26 mouse cellular contexts compared by ENCODE assay signal in the genomic region with DNA sequence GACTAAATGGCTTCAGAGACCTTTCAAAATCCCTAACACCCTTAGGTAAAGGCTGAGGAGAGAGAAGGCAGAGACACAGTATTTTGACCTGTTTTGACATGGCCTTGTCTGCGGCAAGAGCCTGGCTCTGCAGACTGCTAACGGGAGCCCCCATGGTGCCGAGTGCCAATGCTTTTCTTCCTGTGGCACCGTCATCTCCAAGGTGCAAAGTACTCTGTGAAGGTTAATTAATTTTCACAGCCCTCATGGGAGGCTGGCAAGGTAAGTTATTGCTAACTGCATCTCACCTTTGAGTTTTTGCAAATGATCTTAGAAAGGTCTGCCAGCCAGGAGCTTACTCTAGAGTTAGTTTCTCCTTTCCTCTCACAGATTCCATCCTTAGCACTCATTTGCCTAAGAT.
"Had no signal": no experiment of that assay in that cellular context is flagged by ENCODE, and none has a peak within 500 bp of the region (broad histone marks: within the 10 kb centered on the region; RNA-seq: fewer than 3 reads in every experiment).

No protein-coding gene starts in this region.

- H3K9me3 ChIP-seq: heart, embryonic 10.5 days; heart, embryonic 12.5 days; hindbrain, embryonic 10.5 days; hindbrain, embryonic 12.5 days; intestine, embryonic 15.5 days; limb, embryonic 10.5 days; limb, embryonic 12.5 days; liver, embryonic 13.5 days; liver, embryonic 15.5 days had no signal

- H3K36me3 ChIP-seq: heart, embryonic 10.5 days; heart, embryonic 12.5 days; hindbrain, embryonic 10.5 days; hindbrain, embryonic 12.5 days; intestine, embryonic 15.5 days; limb, embryonic 10.5 days; limb, embryonic 12.5 days; liver, embryonic 13.5 days; liver, embryonic 15.5 days had no signal

- H3K4me1 ChIP-seq: heart, embryonic 12.5 days; intestine, embryonic 15.5 days; liver, embryonic 13.5 days; liver, embryonic 15.5 days had no signal

- ATAC-seq: forebrain, embryonic 16.5 days; hindbrain, embryonic 16.5 days; inflammation-experienced regulatory T-cells, adult 6 months; intestine, embryonic 15.5 days; intestine, postnatal 0 days; liver, postnatal 0 days had no signal

- H3K4me2 ChIP-seq: heart, embryonic 12.5 days; hindbrain, embryonic 12.5 days; hindbrain, embryonic 14.5 days; intestine, embryonic 15.5 days; limb, embryonic 12.5 days; liver, embryonic 11.5 days; liver, embryonic 13.5 days; liver, embryonic 15.5 days had no signal

- DNase-seq: gastrocnemius, adult 2 months; gastrocnemius, postnatal 10 days; gastrocnemius, postnatal 25 days; heart, adult 18-20 months; heart, postnatal 10 days; heart, postnatal 4 days; layer of hippocampus, adult 9-11 months; layer of hippocampus, postnatal 36 days; liver; liver, embryonic 13.5 days; liver, postnatal 0 days had no signal

- H3K9ac ChIP-seq: heart, embryonic 12.5 days; hindbrain, embryonic 12.5 days; hindbrain, embryonic 14.5 days; intestine, embryonic 15.5 days; limb, embryonic 12.5 days; liver, embryonic 13.5 days; liver, embryonic 15.5 days; liver, postnatal 0 days had no signal

- H3K27ac ChIP-seq: gastrocnemius, adult 2 months; heart, embryonic 10.5 days; hindbrain, embryonic 10.5 days; hindbrain, embryonic 12.5 days; hindbrain, embryonic 14.5 days; intestine, embryonic 15.5 days; left cerebral cortex, adult 2 months; limb, embryonic 10.5 days; limb, embryonic 12.5 days; liver, embryonic 13.5 days; liver, embryonic 15.5 days had no signal

- H3K27me3 ChIP-seq: hindbrain, embryonic 12.5 days; intestine, embryonic 15.5 days; limb, embryonic 12.5 days; liver, embryonic 13.5 days; liver, embryonic 15.5 days had no signal

- H3K4me3 ChIP-seq: gastrocnemius, adult 2 months; heart, embryonic 10.5 days; heart, embryonic 12.5 days; hindbrain, embryonic 10.5 days; hindbrain, embryonic 12.5 days; intestine, embryonic 15.5 days; left cerebral cortex, adult 2 months; limb, embryonic 10.5 days; limb, embryonic 12.5 days; liver, embryonic 13.5 days; liver, embryonic 15.5 days had no signal
